Mouse (Mus musculus): ENCODE measurements around the gene Adamts2. TPM values are rescaled to one million over a fixed set of nuclear protein-coding genes. Genes with fewer than 3 reads are reported as not detected.

Adamts2 gene
- polyA plus RNA-seq, 2 experiments: 0.83 to 1.1 TPM

DNA sequence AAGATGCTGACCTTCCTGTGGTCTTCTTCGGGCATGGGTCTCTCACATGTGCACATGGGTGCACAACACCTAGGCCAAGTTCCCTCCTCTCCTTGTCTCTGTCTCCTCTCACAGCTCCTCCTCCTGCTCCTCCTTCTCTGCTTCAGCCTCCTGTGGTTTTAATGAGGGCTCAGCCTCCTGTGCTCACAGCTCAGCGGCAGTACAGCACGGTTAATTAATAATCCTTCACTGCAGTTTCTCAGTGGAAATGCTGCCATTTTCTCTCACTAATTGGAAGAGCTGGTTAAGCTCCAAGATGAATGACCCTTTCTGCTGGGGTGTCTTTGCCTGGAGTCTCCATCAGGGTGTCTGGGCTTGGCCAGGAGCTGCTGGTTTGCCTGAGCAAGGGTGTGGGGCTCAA lies 27.0 kb downstream of the Adamts2 start:
- ATAC-seq (ENCODE audit: insufficient read depth): no peak
- TF ChIP-seq EP300 (IDR thresholded peaks at IDR 0.05; ENCODE audit: low read depth) (no peak), CTCF (IDR thresholded peaks at IDR 0.05; ENCODE audit: low read depth) (no peak)

DNA sequence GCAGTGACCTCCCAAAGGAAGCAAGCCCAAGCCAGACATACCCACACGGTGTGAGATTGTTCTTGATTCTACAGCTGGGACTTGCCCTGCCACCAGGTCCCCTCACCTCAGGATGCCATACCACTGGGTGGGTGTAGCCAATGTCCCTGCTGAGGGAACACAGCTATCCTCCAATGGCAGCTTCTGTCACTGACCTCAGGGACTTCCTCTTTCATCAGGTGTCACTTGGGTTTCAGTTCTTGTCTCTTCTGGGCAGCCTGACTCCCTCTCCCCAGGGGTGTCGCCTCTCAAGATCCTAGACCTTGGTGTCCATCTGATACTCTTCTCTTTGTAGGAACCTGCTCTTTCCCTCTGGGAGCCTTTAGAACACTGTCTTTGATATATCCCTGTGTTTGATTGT lies 28.6 kb downstream of the Adamts2 start:
- DNase-seq (ENCODE audit: low read depth in 3 of 3, low spot score in 3 of 3) (no peak), ATAC-seq (ENCODE audit: insufficient read depth) (no peak)
- H3K27ac ChIP-seq: no peak overlapping the region
- TF ChIP-seq EP300 (IDR thresholded peaks at IDR 0.05; ENCODE audit: low read depth): no peak
- no peak for TF ChIP-seq CTCF (IDR thresholded peaks at IDR 0.05; ENCODE audit: low read depth)
- WGBS (ENCODE audit: insufficient replicate concordance): 51% methylated on average over 2 of the region's 2 CpGs
- no peak overlapping the region for H3K4me3 ChIP-seq (ENCODE audit: insufficient read depth in 1 of 2, low read depth in 2 of 2, low read length in 2 of 2)
- H3K4me2 ChIP-seq (ENCODE audit: low read depth): no peak overlapping the region
- no peak overlapping the region for H3K9ac ChIP-seq (replicated peaks)
- H3K9me3 ChIP-seq (ENCODE audit: control insufficient read depth, low read length): no peaks in the 10 kb centered on the region
- no peaks in the 10 kb centered on the region for H3K36me3 ChIP-seq (replicated peaks; ENCODE audit: control insufficient read depth, insufficient read depth, low read depth)
- no peaks in the 10 kb centered on the region for H3K27me3 ChIP-seq (ENCODE audit: control insufficient read depth, insufficient read depth, low read length)
- H3K4me1 ChIP-seq (replicated peaks; ENCODE audit: control insufficient read depth in 2 of 2, insufficient read depth in 2 of 2, low read length in 1 of 2): no peaks in the 10 kb centered on the region

More for the DNA sequence above, 27.0 kb downstream of the Adamts2 start:
- Histone ChIP-seq H3K36me3 (replicated peaks; ENCODE audit: control insufficient read depth, insufficient read depth, low read depth) (no peaks in the 10 kb centered on the region), H3K4me3 (ENCODE audit: insufficient read depth in 1 of 2, low read depth in 2 of 2, low read length in 2 of 2) (no peak overlapping the region), H3K9me3 (ENCODE audit: control insufficient read depth, low read length) (no peaks in the 10 kb centered on the region), H3K4me2 (ENCODE audit: low read depth) (no peak overlapping the region), H3K27me3 (ENCODE audit: control insufficient read depth, insufficient read depth, low read length) (no peaks in the 10 kb centered on the region), H3K27ac (no peak overlapping the region), H3K9ac (replicated peaks) (no peak overlapping the region), H3K4me1 (replicated peaks; ENCODE audit: control insufficient read depth in 2 of 2, insufficient read depth in 2 of 2, low read length in 1 of 2) (no peaks in the 10 kb centered on the region)
- DNase-seq (ENCODE audit: low read depth in 3 of 3, low spot score in 3 of 3): no peak
- 48% methylated on average over 3 of the region's 3 CpGs for WGBS (ENCODE audit: insufficient replicate concordance)

DNA sequence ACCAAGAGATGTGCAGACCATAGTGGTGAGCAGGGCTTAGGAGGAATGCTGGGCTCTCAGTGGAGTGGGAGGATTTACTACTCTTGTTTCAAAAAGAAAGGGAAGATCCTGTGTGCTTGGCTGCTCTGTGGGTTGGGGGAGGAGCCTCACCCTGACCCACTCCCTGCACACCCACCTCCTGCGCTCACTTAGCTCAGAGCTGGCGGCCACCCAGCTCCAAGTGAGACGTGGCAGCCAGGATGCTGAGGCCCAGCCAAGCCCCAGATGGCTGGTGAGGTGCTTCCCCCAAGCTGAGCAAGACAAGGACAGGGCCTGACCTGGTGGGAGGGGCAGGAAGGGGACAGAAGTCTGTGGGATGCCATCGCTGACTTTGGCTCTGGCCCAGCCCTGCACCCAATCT lies 30.4 kb downstream of the Adamts2 start:
- Histone ChIP-seq H3K9me3 (ENCODE audit: control insufficient read depth, low read length) (no peaks in the 10 kb centered on the region), H3K27me3 (ENCODE audit: control insufficient read depth, insufficient read depth, low read length) (no peaks in the 10 kb centered on the region), H3K4me2 (ENCODE audit: low read depth) (no peak overlapping the region), H3K27ac (no peak overlapping the region), H3K36me3 (replicated peaks; ENCODE audit: control insufficient read depth, insufficient read depth, low read depth) (no peaks in the 10 kb centered on the region), H3K9ac (replicated peaks) (no peak overlapping the region), H3K4me3 (ENCODE audit: insufficient read depth in 1 of 2, low read depth in 2 of 2, low read length in 2 of 2) (no peak overlapping the region), H3K4me1 (replicated peaks; ENCODE audit: control insufficient read depth in 2 of 2, insufficient read depth in 2 of 2, low read length in 1 of 2) (no peaks in the 10 kb centered on the region)
- no peak for DNase-seq (ENCODE audit: low read depth in 3 of 3, low spot score in 3 of 3)
- WGBS (ENCODE audit: insufficient replicate concordance): 32% methylated on average over 4 of the region's 4 CpGs
- no peak for ATAC-seq (ENCODE audit: insufficient read depth)
- no peak for TF ChIP-seq EP300 (IDR thresholded peaks at IDR 0.05; ENCODE audit: low read depth)
- TF ChIP-seq CTCF (IDR thresholded peaks at IDR 0.05; ENCODE audit: low read depth): no peak

- TF ChIP-seq EP300 (IDR thresholded peaks at IDR 0.05; ENCODE audit: low read depth) (no peak), CTCF (IDR thresholded peaks at IDR 0.05; ENCODE audit: low read depth) (no peak)
- no peaks in the 10 kb centered on the region for H3K36me3 ChIP-seq (replicated peaks; ENCODE audit: control insufficient read depth, insufficient read depth, low read depth)
- no peak for ATAC-seq (ENCODE audit: insufficient read depth)
- H3K4me2 ChIP-seq (ENCODE audit: low read depth): no peak overlapping the region
- H3K9me3 ChIP-seq (ENCODE audit: control insufficient read depth, low read length): no peaks in the 10 kb centered on the region
- WGBS (ENCODE audit: insufficient replicate concordance): 63% methylated on average over 2 of the region's 2 CpGs
- H3K27me3 ChIP-seq (ENCODE audit: control insufficient read depth, insufficient read depth, low read length): no peaks in the 10 kb centered on the region
- no peak overlapping the region for H3K27ac ChIP-seq
- H3K9ac ChIP-seq (replicated peaks): no peak overlapping the region
- no peaks in the 10 kb centered on the region for H3K4me1 ChIP-seq (replicated peaks; ENCODE audit: control insufficient read depth in 2 of 2, insufficient read depth in 2 of 2, low read length in 1 of 2)
- H3K4me3 ChIP-seq (ENCODE audit: insufficient read depth in 1 of 2, low read depth in 2 of 2, low read length in 2 of 2): no peak overlapping the region
- DNase-seq (ENCODE audit: low read depth in 3 of 3, low spot score in 3 of 3): no peak
Observed at GRCm38 (mm10) chr11:50635051-50635590, 33.2 kb downstream of the Adamts2 start.

DNA sequence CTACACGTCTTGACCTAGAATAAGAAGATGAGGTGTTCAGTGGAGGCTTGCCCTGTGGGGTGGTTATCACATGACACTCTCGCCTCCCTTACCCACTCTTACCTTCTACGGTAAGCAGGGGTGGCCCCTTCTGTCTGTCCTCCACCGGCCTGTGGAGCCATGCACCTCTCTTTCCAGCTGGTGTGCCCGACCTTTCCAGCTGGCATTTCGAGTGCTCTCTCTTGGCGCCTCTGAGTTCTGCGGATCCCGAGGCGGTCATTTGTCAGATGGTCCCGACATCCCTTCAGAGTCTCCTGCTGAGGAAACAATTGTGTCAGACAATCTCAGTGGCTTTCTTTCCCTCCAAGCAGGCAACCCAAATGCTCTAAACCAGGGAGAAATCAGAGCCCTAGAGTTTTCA lies 35.1 kb downstream of the Adamts2 start:
- DNase-seq (ENCODE audit: low read depth in 3 of 3, low spot score in 3 of 3) (no peak), ATAC-seq (ENCODE audit: insufficient read depth) (no peak)
- H3K27me3 ChIP-seq (ENCODE audit: control insufficient read depth, insufficient read depth, low read length): no peaks in the 10 kb centered on the region
- H3K27ac ChIP-seq: no peak overlapping the region
- H3K4me1 ChIP-seq (replicated peaks; ENCODE audit: control insufficient read depth in 2 of 2, insufficient read depth in 2 of 2, low read length in 1 of 2): no peaks in the 10 kb centered on the region
- H3K4me3 ChIP-seq (ENCODE audit: insufficient read depth in 1 of 2, low read depth in 2 of 2, low read length in 2 of 2): no peak overlapping the region
- TF ChIP-seq CTCF (IDR thresholded peaks at IDR 0.05; ENCODE audit: low read depth): no peak
- no peak for TF ChIP-seq EP300 (IDR thresholded peaks at IDR 0.05; ENCODE audit: low read depth)
- no peaks in the 10 kb centered on the region for H3K36me3 ChIP-seq (replicated peaks; ENCODE audit: control insufficient read depth, insufficient read depth, low read depth)
- no peak overlapping the region for H3K4me2 ChIP-seq (ENCODE audit: low read depth)
- WGBS (ENCODE audit: insufficient replicate concordance): 76% methylated on average over 11 of the region's 11 CpGs
- no peaks in the 10 kb centered on the region for H3K9me3 ChIP-seq (ENCODE audit: control insufficient read depth, low read length)
- no peak overlapping the region for H3K9ac ChIP-seq (replicated peaks)
